Mouse (Mus musculus): ENCODE measurements at regions not wholly inside any gene's neighbourhood (a gene's known extent, or its start where the extent isn't known, plus 50 kb on each side); places are given as distances from the start of the nearest gene placed in this dataset.

DNA sequence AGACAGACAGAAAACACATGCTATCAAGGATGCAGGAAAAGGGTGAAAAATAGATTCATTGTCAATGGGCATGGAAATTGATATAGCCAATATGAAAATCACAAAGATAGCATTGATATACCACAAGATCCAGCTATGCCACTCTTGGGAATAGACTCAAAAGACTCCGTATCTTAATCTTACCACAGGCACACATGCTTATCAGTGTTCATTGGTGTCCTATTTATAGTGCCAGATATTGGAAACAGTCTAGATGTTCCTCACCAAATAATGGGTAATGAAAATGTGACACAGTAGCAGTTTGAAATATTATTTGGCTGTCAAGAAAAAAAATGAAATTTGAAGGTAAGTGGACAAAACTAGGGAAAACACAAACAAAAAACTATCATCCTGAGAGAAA, 135.0 kb upstream of the Tet2 start:
- H3K27me3 ChIP-seq (ENCODE audit: insufficient read depth, low read length) = no peaks in the 10 kb centered on the region
- 45% methylated on average over 1 of the region's 1 CpGs for WGBS (ENCODE audit: insufficient replicate concordance)
- no peak for DNase-seq
- H3K9ac ChIP-seq (replicated peaks) = no peak overlapping the region
- no peak for ATAC-seq
- no peak overlapping the region for H3K4me3 ChIP-seq (ENCODE audit: low read depth, low read length)
- TF ChIP-seq EP300 (IDR thresholded peaks at IDR 0.05; ENCODE audit: low read depth) (no peak), CTCF (IDR thresholded peaks at IDR 0.05; ENCODE audit: low read depth) (no peak)
- H3K36me3 ChIP-seq (replicated peaks; ENCODE audit: insufficient read depth, low read length) = no peaks in the 10 kb centered on the region
- H3K4me1 ChIP-seq (ENCODE audit: insufficient read depth) = no peaks in the 10 kb centered on the region
- no peak overlapping the region for H3K4me2 ChIP-seq (ENCODE audit: low read depth, low read length)
- no peaks in the 10 kb centered on the region for H3K9me3 ChIP-seq (ENCODE audit: low read length)
- no peak overlapping the region for H3K27ac ChIP-seq (ENCODE audit: low read depth)

DNA sequence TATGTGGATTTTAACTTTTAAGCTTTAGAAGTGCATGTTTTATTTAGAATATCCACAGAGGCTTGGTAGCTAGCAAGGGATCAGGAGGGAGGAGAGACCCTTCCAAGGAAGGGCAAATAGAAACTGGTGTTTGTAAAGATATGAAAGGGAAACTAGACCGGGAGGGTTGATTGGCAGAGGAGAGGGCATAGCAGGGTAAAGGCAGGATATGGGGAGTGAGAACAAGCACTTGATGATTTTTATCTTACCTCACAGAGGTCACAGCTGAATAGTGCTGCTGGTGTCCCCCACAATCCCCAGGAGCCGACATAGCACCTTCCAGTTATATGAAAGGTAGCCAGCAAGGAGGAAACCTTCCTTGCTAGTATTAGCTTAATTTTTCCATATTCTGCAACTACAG, 135.4 kb upstream of the Tet2 start:
- Histone ChIP-seq H3K27ac (ENCODE audit: low read depth) (no peak overlapping the region), H3K9ac (replicated peaks) (no peak overlapping the region), H3K4me3 (ENCODE audit: low read depth, low read length) (no peak overlapping the region), H3K4me1 (ENCODE audit: insufficient read depth) (no peaks in the 10 kb centered on the region), H3K27me3 (ENCODE audit: insufficient read depth, low read length) (no peaks in the 10 kb centered on the region), H3K9me3 (ENCODE audit: low read length) (no peaks in the 10 kb centered on the region), H3K36me3 (replicated peaks; ENCODE audit: insufficient read depth, low read length) (no peaks in the 10 kb centered on the region), H3K4me2 (ENCODE audit: low read depth, low read length) (no peak overlapping the region)
- no peak for DNase-seq
- no peak for TF ChIP-seq CTCF (IDR thresholded peaks at IDR 0.05; ENCODE audit: low read depth)
- TF ChIP-seq EP300 (IDR thresholded peaks at IDR 0.05; ENCODE audit: low read depth) = no peak
- no peak for ATAC-seq
- 35% methylated on average over 2 of the region's 2 CpGs for WGBS (ENCODE audit: insufficient replicate concordance)

DNA sequence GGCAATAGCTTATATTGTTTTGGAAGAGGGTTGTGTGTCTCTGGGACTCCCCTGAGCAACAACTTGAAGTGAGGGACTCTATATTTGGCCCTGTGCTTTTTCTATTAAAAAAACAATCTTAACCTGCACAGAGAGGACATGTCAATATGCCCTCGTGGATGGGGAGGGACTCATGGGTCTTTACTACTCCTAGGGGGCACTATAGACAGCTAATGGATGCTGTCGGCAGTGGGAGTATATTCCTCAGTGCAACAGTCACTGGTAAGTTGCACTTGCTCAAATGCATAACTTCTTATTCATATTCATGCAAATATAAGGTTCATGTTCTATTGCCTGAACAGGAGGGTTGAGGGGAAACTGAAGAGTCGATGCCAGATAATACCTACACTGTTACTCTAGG, 135.9 kb upstream of the Tet2 start:
- Histone ChIP-seq H3K4me2 (ENCODE audit: low read depth, low read length) (no peak overlapping the region), H3K36me3 (replicated peaks; ENCODE audit: insufficient read depth, low read length) (no peaks in the 10 kb centered on the region), H3K27me3 (ENCODE audit: insufficient read depth, low read length) (no peaks in the 10 kb centered on the region), H3K27ac (ENCODE audit: low read depth) (no peak overlapping the region), H3K4me3 (ENCODE audit: low read depth, low read length) (no peak overlapping the region), H3K9ac (replicated peaks) (no peak overlapping the region), H3K9me3 (ENCODE audit: low read length) (no peaks in the 10 kb centered on the region), H3K4me1 (ENCODE audit: insufficient read depth) (no peaks in the 10 kb centered on the region)
- no peak for ATAC-seq
- no peak for DNase-seq
- WGBS (ENCODE audit: insufficient replicate concordance) = 72% methylated on average over 3 of the region's 3 CpGs
- TF ChIP-seq CTCF (IDR thresholded peaks at IDR 0.05; ENCODE audit: low read depth) (no peak), EP300 (IDR thresholded peaks at IDR 0.05; ENCODE audit: low read depth) (no peak)

DNA sequence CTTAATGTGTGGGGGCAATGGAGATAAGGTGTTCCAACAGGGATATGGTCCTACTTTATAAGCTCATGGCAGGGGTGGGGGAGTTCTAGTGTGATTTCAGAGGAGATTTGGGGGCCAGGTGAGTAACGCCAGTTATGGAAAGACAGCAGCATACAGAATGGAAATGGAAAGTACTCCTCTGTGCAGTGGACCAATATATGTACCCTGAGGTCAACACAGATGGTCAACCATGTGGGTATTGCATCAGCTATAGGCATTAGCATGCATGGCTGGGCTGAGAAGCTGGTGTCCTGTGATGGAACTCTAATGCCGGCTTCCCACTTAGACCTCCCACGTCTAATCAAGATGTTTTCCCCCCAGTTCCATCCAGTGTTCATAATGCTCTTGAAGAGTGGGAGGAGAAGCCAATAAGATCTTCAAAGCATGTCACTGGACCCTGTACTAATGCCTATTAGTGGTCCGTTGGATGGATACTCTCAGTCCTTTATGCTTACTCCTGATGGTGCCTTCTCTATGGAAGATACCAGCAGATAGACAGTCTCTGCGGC, 139.3 kb upstream of the Tet2 start:
- no peak for TF ChIP-seq EP300 (IDR thresholded peaks at IDR 0.05; ENCODE audit: low read depth)
- TF ChIP-seq CTCF (IDR thresholded peaks at IDR 0.05; ENCODE audit: low read depth) = no peak
- Histone ChIP-seq H3K4me3 (ENCODE audit: low read depth, low read length) (no peak overlapping the region), H3K9ac (replicated peaks) (no peak overlapping the region), H3K27me3 (ENCODE audit: insufficient read depth, low read length) (no peaks in the 10 kb centered on the region), H3K9me3 (ENCODE audit: low read length) (no peaks in the 10 kb centered on the region), H3K36me3 (replicated peaks; ENCODE audit: insufficient read depth, low read length) (no peaks in the 10 kb centered on the region), H3K27ac (ENCODE audit: low read depth) (no peak overlapping the region), H3K4me1 (ENCODE audit: insufficient read depth) (no peaks in the 10 kb centered on the region), H3K4me2 (ENCODE audit: low read depth, low read length) (no peak overlapping the region)
- 85% methylated on average over 5 of the region's 5 CpGs for WGBS (ENCODE audit: insufficient replicate concordance)
- DNase-seq (no peak), ATAC-seq (no peak)

DNA sequence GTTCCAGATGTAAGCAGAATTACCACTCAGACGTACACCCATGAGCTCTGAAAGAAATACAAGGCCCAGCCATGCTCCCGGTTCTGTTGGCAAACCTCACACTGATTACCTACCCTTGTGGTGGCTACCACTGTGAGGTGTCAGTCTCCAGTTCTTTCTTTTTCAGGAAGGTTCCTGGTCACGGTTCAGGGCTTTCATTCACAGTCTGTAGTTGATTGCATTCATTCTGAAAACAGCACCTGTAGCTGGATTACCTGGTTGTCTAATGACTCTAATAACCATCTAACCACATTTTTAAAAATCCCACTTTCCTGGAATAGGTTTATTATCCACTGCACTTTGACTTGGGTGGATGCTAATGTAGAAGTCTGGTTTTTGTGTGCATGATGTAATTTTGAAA, 139.8 kb upstream of the Tet2 start:
- Histone ChIP-seq H3K4me1 (ENCODE audit: insufficient read depth) (no peaks in the 10 kb centered on the region), H3K4me3 (ENCODE audit: low read depth, low read length) (no peak overlapping the region), H3K4me2 (ENCODE audit: low read depth, low read length) (no peak overlapping the region), H3K9me3 (ENCODE audit: low read length) (no peaks in the 10 kb centered on the region), H3K9ac (replicated peaks) (no peak overlapping the region), H3K27me3 (ENCODE audit: insufficient read depth, low read length) (no peaks in the 10 kb centered on the region), H3K36me3 (replicated peaks; ENCODE audit: insufficient read depth, low read length) (no peaks in the 10 kb centered on the region), H3K27ac (ENCODE audit: low read depth) (no peak overlapping the region)
- DNase-seq (no peak), ATAC-seq (no peak)
- TF ChIP-seq CTCF (IDR thresholded peaks at IDR 0.05; ENCODE audit: low read depth) (no peak), EP300 (IDR thresholded peaks at IDR 0.05; ENCODE audit: low read depth) (no peak)
- WGBS (ENCODE audit: insufficient replicate concordance) = 74% methylated on average over 3 of the region's 3 CpGs

DNA sequence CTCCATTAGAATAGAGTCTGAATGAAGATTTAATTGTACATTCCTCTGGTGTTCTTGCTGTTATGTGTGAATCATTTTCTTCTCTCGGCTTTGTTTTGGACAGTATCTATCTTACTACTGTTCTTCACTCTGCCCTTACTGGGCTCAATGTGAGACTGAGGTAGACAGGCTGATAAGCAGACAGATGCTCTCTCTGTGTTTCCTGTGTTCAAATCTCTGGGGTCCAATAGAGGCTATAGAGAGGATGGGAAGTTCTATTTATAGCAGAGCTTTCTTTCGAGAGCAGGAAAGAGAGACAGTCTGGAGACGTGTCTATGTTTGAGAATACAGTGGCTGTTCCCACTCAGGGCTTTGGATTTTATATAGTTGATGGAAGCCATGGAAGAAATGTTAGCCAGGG, 140.5 kb upstream of the Tet2 start:
- no peaks in the 10 kb centered on the region for H3K4me1 ChIP-seq (ENCODE audit: insufficient read depth)
- no peaks in the 10 kb centered on the region for H3K36me3 ChIP-seq (replicated peaks; ENCODE audit: insufficient read depth, low read length)
- 26% methylated on average over 3 of the region's 3 CpGs for WGBS (ENCODE audit: insufficient replicate concordance)
- no peak overlapping the region for H3K4me3 ChIP-seq (ENCODE audit: low read depth, low read length)
- ATAC-seq (no peak), DNase-seq (no peak)
- H3K9me3 ChIP-seq (ENCODE audit: low read length) = no peaks in the 10 kb centered on the region
- H3K27me3 ChIP-seq (ENCODE audit: insufficient read depth, low read length) = no peaks in the 10 kb centered on the region
- H3K9ac ChIP-seq (replicated peaks) = no peak overlapping the region
- no peak overlapping the region for H3K4me2 ChIP-seq (ENCODE audit: low read depth, low read length)
- TF ChIP-seq CTCF (IDR thresholded peaks at IDR 0.05; ENCODE audit: low read depth) = no peak
- no peak for TF ChIP-seq EP300 (IDR thresholded peaks at IDR 0.05; ENCODE audit: low read depth)
- H3K27ac ChIP-seq (ENCODE audit: low read depth) = no peak overlapping the region

DNA sequence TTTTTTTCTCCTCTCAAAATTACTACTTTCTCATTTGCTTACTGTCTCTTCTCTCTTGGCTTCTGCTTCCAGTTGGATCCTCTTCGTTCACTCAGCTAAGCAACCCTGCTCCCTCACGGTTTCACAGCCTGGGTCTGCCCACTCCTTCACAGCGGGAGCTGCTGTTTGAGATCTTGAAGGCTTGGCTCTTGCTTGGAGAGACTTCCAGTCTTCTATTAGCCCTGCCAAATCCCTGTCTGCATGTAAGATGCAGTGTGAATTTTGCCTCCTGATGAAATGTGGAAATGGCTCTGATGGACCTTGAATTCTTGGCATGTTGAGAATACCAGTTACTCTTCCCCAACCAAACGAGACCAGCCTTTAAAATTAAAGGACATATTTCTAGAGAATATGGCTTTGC, 149.1 kb upstream of the Tet2 start:
- Histone ChIP-seq H3K27me3 (ENCODE audit: insufficient read depth, low read length) (no peaks in the 10 kb centered on the region), H3K4me3 (ENCODE audit: low read depth, low read length) (no peak overlapping the region), H3K9me3 (ENCODE audit: low read length) (no peaks in the 10 kb centered on the region), H3K27ac (ENCODE audit: low read depth) (no peak overlapping the region), H3K4me1 (ENCODE audit: insufficient read depth) (no peaks in the 10 kb centered on the region), H3K4me2 (ENCODE audit: low read depth, low read length) (no peak overlapping the region), H3K36me3 (replicated peaks; ENCODE audit: insufficient read depth, low read length) (no peaks in the 10 kb centered on the region), H3K9ac (replicated peaks) (no peak overlapping the region)
- no peak for ATAC-seq
- DNase-seq = no peak
- WGBS (ENCODE audit: insufficient replicate concordance) = 57% methylated on average over 4 of the region's 4 CpGs
- TF ChIP-seq EP300 (IDR thresholded peaks at IDR 0.05; ENCODE audit: low read depth) = no peak
- no peak for TF ChIP-seq CTCF (IDR thresholded peaks at IDR 0.05; ENCODE audit: low read depth)

Measured in liver, postnatal 0 days (tissue).